Mouse (Mus musculus) bone marrow, adult 2 months (tissue): ENCODE measurements around the gene Elf2. TPM values are rescaled to one million over a fixed set of nuclear protein-coding genes. Genes with fewer than 3 reads are reported as not detected.

Experiments used
- H3K27ac ChIP-seq: fragments of 200-500 bp; 2 replicates; pipeline ENCODE4 v1.5.1; 2012; ENCODE audit warnings: low read depth, mild to moderate bottlenecking, control low read depth, inconsistent platforms, low read length; ENCODE audit not compliant: control insufficient read depth, poor library complexity, insufficient read depth
- H3K4me1 ChIP-seq: fragments of 200-500 bp; 2 replicates; pipeline ENCODE4 v1.6.1; 2011; ENCODE audit warnings: low read length; ENCODE audit not compliant: control insufficient read depth, insufficient read depth
- H3K4me3 ChIP-seq: fragments of 200-500 bp; replicated peaks from 2 replicates; pipeline ENCODE3; 2011; ENCODE audit warnings: mild to moderate bottlenecking, low read depth, low read length, control low read depth; ENCODE audit not compliant: control insufficient read depth
- CTCF ChIP-seq: fragments of 200-500 bp; IDR thresholded peaks from 2 replicates; pipeline ENCODE4 v1.5.1; 2011; ENCODE audit warnings: low read length, control low read depth; ENCODE audit not compliant: control insufficient read depth, insufficient read depth
- POLR2A ChIP-seq: fragments of 200-500 bp; IDR thresholded peaks from 2 replicates; pipeline ENCODE4 v1.6.1; 2011; ENCODE audit warnings: low read depth, mild to moderate bottlenecking, control low read depth, low read length, borderline replicate concordance; ENCODE audit not compliant: control insufficient read depth
- WGBS: fragments of 180-500 bp; shearing (Covaris S2); methylation state at CpG from one replicate; pipeline ENCODE4 v1.1.7; 2018; 5-methylcytosine and 5-hydroxymethylcytosine counted together
- polyA plus RNA-seq: library from polyadenylated mRNA; stranded (reverse); fragments of >200 nt; gene quantifications from 2 replicates; pipeline ENCODE4 v1.2.4, GENCODE M21; 2011; ENCODE audit warnings: low replicate concordance; ENCODE audit not compliant: missing spikeins, insufficient read depth, insufficient read length

Elf2 gene
- polyA plus RNA-seq, 1 experiment: 27.6 TPM

- under 1% methylated on average over 75 of the region's 75 CpGs for WGBS
- peak overlapping the region; percentile 81 for H3K4me3 ChIP-seq
- TF ChIP-seq POLR2A (peak; percentile 72; the same call in 1 of the 2 replicates), CTCF (no peak)
- peak overlapping the region; percentile 100 for H3K27ac ChIP-seq
- peaks cover 1% of the 10 kb centered on the region; the same call in 1 of the 2 replicates for H3K4me1 ChIP-seq
Measured at GRCm38 (mm10) chr3:51277201-51278150, 63.0 kb downstream of the Elf2 start.

GRCm38 (mm10) chr3:51276421-51277111, 63.9 kb downstream of the Elf2 start:
- Histone ChIP-seq H3K4me3 (peak overlapping the region; percentile 81), H3K27ac (peak overlapping the region; percentile 100), H3K4me1 (no peaks in the 10 kb centered on the region)
- TF ChIP-seq POLR2A: peak; percentile 29; the same call in 1 of the 2 replicates
- no peak for TF ChIP-seq CTCF
- under 1% methylated on average over 91 of the region's 93 CpGs for WGBS

- H3K27ac ChIP-seq: peak overlapping the region; percentile 100
- no peaks in the 10 kb centered on the region for H3K4me1 ChIP-seq
- TF ChIP-seq CTCF (no peak), POLR2A (peak; percentile 43; the same call in 1 of the 2 replicates)
- H3K4me3 ChIP-seq: peak overlapping the region; percentile 81
- under 1% methylated on average over 33 of the region's 33 CpGs for WGBS
Measured at GRCm38 (mm10) chr3:51275956-51276398, 64.5 kb downstream of the Elf2 start.

- Histone ChIP-seq H3K4me1 (peaks cover 1% of the 10 kb centered on the region; the same call in 1 of the 2 replicates), H3K27ac (no peak overlapping the region), H3K4me3 (no peak overlapping the region)
- WGBS: 21% methylated on average over 12 of the region's 12 CpGs
- TF ChIP-seq POLR2A: no peak
- TF ChIP-seq CTCF: no peak
Measured at GRCm38 (mm10) chr3:51270069-51270817, 70.2 kb downstream of the Elf2 start.

- Histone ChIP-seq H3K4me3 (no peak overlapping the region), H3K4me1 (peaks cover 1% of the 10 kb centered on the region; the same call in 1 of the 2 replicates), H3K27ac (no peak overlapping the region)
- WGBS: 87% methylated on average over 12 of the region's 12 CpGs
- TF ChIP-seq CTCF (no peak), POLR2A (no peak)
Measured at GRCm38 (mm10) chr3:51268434-51268833, 72.0 kb downstream of the Elf2 start.

- Histone ChIP-seq H3K4me3 (no peak overlapping the region), H3K27ac (no peak overlapping the region), H3K4me1 (no peaks in the 10 kb centered on the region)
- 78% methylated on average over 8 of the region's 8 CpGs for WGBS
- no peak for TF ChIP-seq POLR2A
- no peak for TF ChIP-seq CTCF
Measured at GRCm38 (mm10) chr3:51262942-51263341, 77.5 kb downstream of the Elf2 start.

GRCm38 (mm10) chr3:51258070-51258469, 82.4 kb downstream of the Elf2 start:
- Histone ChIP-seq H3K4me3 (no peak overlapping the region), H3K4me1 (no peaks in the 10 kb centered on the region), H3K27ac (no peak overlapping the region)
- TF ChIP-seq CTCF (no peak), POLR2A (no peak)
- WGBS: 90% methylated on average over 5 of the region's 5 CpGs

- no peaks in the 10 kb centered on the region for H3K4me1 ChIP-seq
- 90% methylated on average over 12 of the region's 12 CpGs for WGBS
- no peak overlapping the region for H3K27ac ChIP-seq
- no peak overlapping the region for H3K4me3 ChIP-seq
- TF ChIP-seq POLR2A: no peak
- no peak for TF ChIP-seq CTCF
Measured at GRCm38 (mm10) chr3:51256450-51256849, 84.0 kb downstream of the Elf2 start.
